Mouse (Mus musculus) MEL (cell line): ENCODE results near the gene Trem3. TPM values are rescaled to one million over a fixed set of nuclear protein-coding genes. Genes with fewer than 3 reads are reported as not detected.

Experiments
- DNase-seq: peaks from one replicate; pipeline ENCODE4 v3.0.0; 2011; ENCODE audit warnings: low read depth, low spot score
- H3K27ac ChIP-seq: 2 replicates; pipeline ENCODE4 v1.5.1; 2012; ENCODE audit warnings: low read depth, mild to moderate bottlenecking, control low read depth, low read length, moderate library complexity; ENCODE audit not compliant: control insufficient read depth
- H3K27me3 ChIP-seq, 2 experiments: fragments of 150-350 bp in 1 of 2; sonication (generic) in 1 of 2; 2 replicates each; pipeline ENCODE4 v1.6.1; 2012; ENCODE audit warnings: low read length in 2 of 2, mild to moderate bottlenecking in 2 of 2, improper control_type of control experiment in 1 of 2, moderate library complexity in 1 of 2; ENCODE audit not compliant: insufficient read depth in 2 of 2, control insufficient read depth in 1 of 2
- H3K36me3 ChIP-seq, 2 experiments: 2 replicates each; pipeline ENCODE4 v1.6.1; 2012 to 2014; ENCODE audit warnings: low read length in 2 of 2, improper control_type of control experiment in 1 of 2, inconsistent platforms in 1 of 2, mild to moderate bottlenecking in 1 of 2; ENCODE audit not compliant: insufficient read depth in 2 of 2, control insufficient read depth in 1 of 2
- H3K4me1 ChIP-seq, 2 experiments: fragments of 150-350 bp in 1 of 2; sonication (generic) in 1 of 2; 2 replicates each; pipeline ENCODE4 v1.6.1; 2012; ENCODE audit warnings: low read length in 2 of 2, improper control_type of control experiment in 1 of 2, mild to moderate bottlenecking in 1 of 2; ENCODE audit not compliant: insufficient read depth in 2 of 2, control insufficient read depth in 1 of 2
- H3K4me3 ChIP-seq, 2 experiments: fragments of 150-350 bp in 1 of 2; sonication (generic) in 1 of 2; 2 replicates each; pipeline ENCODE4 v1.5.1; 2012; ENCODE audit warnings: low read depth in 2 of 2, low read length in 2 of 2, mild to moderate bottlenecking in 2 of 2, moderate library complexity in 2 of 2, control low read depth in 1 of 2, improper control_type of control experiment in 1 of 2; ENCODE audit not compliant: control insufficient read depth in 1 of 2, insufficient read depth in 1 of 2
- H3K79me2 ChIP-seq: 2 replicates; pipeline ENCODE4 v1.6.1; 2012; ENCODE audit warnings: mild to moderate bottlenecking, low read length, moderate library complexity; ENCODE audit not compliant: control insufficient read depth, poor library complexity, insufficient read depth
- H3K9ac ChIP-seq: 2 replicates; pipeline ENCODE4 v1.6.1; 2012; ENCODE audit warnings: low read depth, mild to moderate bottlenecking, control low read depth, low read length, moderate library complexity; ENCODE audit not compliant: control insufficient read depth, poor library complexity, severe bottlenecking
- H3K9me3 ChIP-seq: fragments of 150-350 bp; sonication (generic); replicated peaks from 2 replicates; pipeline ENCODE4 v1.6.1; 2012; ENCODE audit warnings: mild to moderate bottlenecking, low read length, improper control_type of control experiment, moderate library complexity; ENCODE audit not compliant: insufficient read depth
- CHD1 ChIP-seq: IDR thresholded peaks from 2 replicates; pipeline ENCODE4 v1.6.1; 2012; ENCODE audit warnings: low read depth, mild to moderate bottlenecking, inconsistent platforms, low read length, improper control_type of control experiment
- MXI1 ChIP-seq: IDR thresholded peaks from 2 replicates; pipeline ENCODE4 v1.6.1; 2011; ENCODE audit warnings: mild to moderate bottlenecking, low read depth, low read length, improper control_type of control experiment
- SIN3A ChIP-seq: IDR thresholded peaks from 2 replicates; pipeline ENCODE4 v1.6.1; 2012; ENCODE audit warnings: low read length, improper control_type of control experiment, inconsistent platforms
- polyA plus RNA-seq, 2 experiments: library from polyadenylated mRNA; stranded (reverse) in 1 of 2; unstranded in 1 of 2; fragments of >175 nt in 1 of 2; fragments of >200 nt in 1 of 2; gene quantifications; 2 replicates each; pipeline versions ENCODE4 v1.2.1 to v1.2.4; 2012; ENCODE audit warnings: low replicate concordance in 2 of 2, low read depth in 1 of 2; ENCODE audit not compliant: insufficient read length in 2 of 2, insufficient read depth in 1 of 2, missing spikeins in 1 of 2
- total RNA-seq: library from RNA; depleted of rRNA; stranded (reverse); fragments of 300-350 nt; gene quantifications from 2 replicates; pipeline ENCODE4 v1.2.3, GENCODE M21; 2012; rRNA removed

Trem3 gene
- total and polyA plus RNA-seq, 3 experiments: not detected

GRCm38 (mm10) chr17:48301792-48302191 is 54.2 kb downstream of the Trem3 start:
- Histone ChIP-seq H3K9ac (no peak overlapping the region), H3K27ac (no peak overlapping the region), H3K4me1 (peaks cover 7 to 17% of the 10 kb centered on the region in 2 experiments), H3K79me2 (peaks cover 8% of the 10 kb centered on the region), H3K27me3 (no peaks in the 10 kb centered on the region), H3K4me3 (no peak overlapping the region), H3K36me3 (peaks cover 0 to 13% of the 10 kb centered on the region in 2 experiments; a peak in 3 of 4 replicates), H3K9me3 (no peaks in the 10 kb centered on the region)
- TF ChIP-seq CHD1 (no peak), MXI1 (peak; percentile 79), SIN3A (peak; percentile 96)
- DNase-seq: peak; percentile 64

Other genes starting within 250 kb of the Trem3 start
- gene 1700122O11Rik, start 209.5 kb upstream of the Trem3 start, total RNA-seq: not detected in 2 replicates
- gene 1700122O11Rik, start 209.5 kb upstream of the Trem3 start, polyA plus RNA-seq: not detected
- not detected in 2 replicates for gene 1700067P10Rik, start 158.5 kb upstream of the Trem3 start, total RNA-seq
- gene 1700067P10Rik, start 158.5 kb upstream of the Trem3 start, polyA plus RNA-seq: not detected
- not detected in 2 replicates for gene 9830107B12Rik, start 101.5 kb upstream of the Trem3 start, total RNA-seq
- gene 9830107B12Rik, start 101.5 kb upstream of the Trem3 start, polyA plus RNA-seq: not detected
- not detected in 2 replicates for gene A530064D06Rik, start 80.5 kb upstream of the Trem3 start, total RNA-seq
- not detected for gene A530064D06Rik, start 80.5 kb upstream of the Trem3 start, polyA plus RNA-seq
- gene Trem1, start 15.0 kb upstream of the Trem3 start, total RNA-seq: not detected in 2 replicates
- under 1 TPM in 1 of 2 experiments, not detected in 1; 0.06 TPM for gene Trem1, start 15.0 kb upstream of the Trem3 start, polyA plus RNA-seq
- gene Treml4, start 16.5 kb downstream of the Trem3 start, total RNA-seq: 0.35 and 0.56 TPM in 2 replicates
- gene Treml4, start 16.5 kb downstream of the Trem3 start, polyA plus RNA-seq: 1 to 10 TPM in 1 of 2 experiments, not detected in 1; 1.4 TPM
- 21.5 and 27.7 TPM in 2 replicates for gene Treml2, start 51.7 kb downstream of the Trem3 start, total RNA-seq
- gene Treml2, start 51.7 kb downstream of the Trem3 start, polyA plus RNA-seq: 10 to 100 TPM in 1 of 2 experiments, not detected in 1; 52.7 TPM
- 0.13 and 0.19 TPM in 2 replicates for gene B430306N03Rik, start 68.4 kb downstream of the Trem3 start, total RNA-seq
- gene B430306N03Rik, start 68.4 kb downstream of the Trem3 start, polyA plus RNA-seq: under 1 TPM in 1 of 2 experiments, not detected in 1; 0.68 TPM
- gene Trem2, start 98.6 kb downstream of the Trem3 start, total RNA-seq: 0.04 and 0.26 TPM in 2 replicates
- gene Trem2, start 98.6 kb downstream of the Trem3 start, polyA plus RNA-seq: under 1 TPM in 1 of 2 experiments, not detected in 1; 0.26 TPM
- 0.69 and 0.96 TPM in 2 replicates for gene Treml1, start 112.1 kb downstream of the Trem3 start, total RNA-seq
- gene Treml1, start 112.1 kb downstream of the Trem3 start, polyA plus RNA-seq: 1 to 10 TPM in 1 of 2 experiments, not detected in 1; 1.7 TPM
- gene Nfya, start 162.1 kb downstream of the Trem3 start, total RNA-seq: 48.1 and 56.9 TPM in 2 replicates
- 10 to 100 TPM in 1 of 2 experiments, not detected in 1; 97.8 TPM for gene Nfya, start 162.1 kb downstream of the Trem3 start, polyA plus RNA-seq
- 21.2 and 21.5 TPM in 2 replicates for gene Oard1, start 162.2 kb downstream of the Trem3 start, total RNA-seq
- gene Oard1, start 162.2 kb downstream of the Trem3 start, polyA plus RNA-seq: 10 to 100 TPM in 1 of 2 experiments, not detected in 1; 24.4 TPM
- 0.19 and 0.23 TPM in 2 replicates for gene Apobec2, start 185.2 kb downstream of the Trem3 start, total RNA-seq
- gene Apobec2, start 185.2 kb downstream of the Trem3 start, polyA plus RNA-seq: under 1 TPM in 1 of 2 experiments, not detected in 1; 0.42 TPM
- gene Tspo2, start 203.7 kb downstream of the Trem3 start, total RNA-seq: 3.7 and 4.9 TPM in 2 replicates
- gene Tspo2, start 203.7 kb downstream of the Trem3 start, polyA plus RNA-seq: 10 to 100 TPM in 1 of 2 experiments, not detected in 1; 14.6 TPM
- gene Unc5cl, start 207.1 kb downstream of the Trem3 start, total RNA-seq: 3.8 and 4.7 TPM in 2 replicates
- gene Unc5cl, start 207.1 kb downstream of the Trem3 start, polyA plus RNA-seq: 1 to 10 TPM in 1 of 2 experiments, not detected in 1; 7.7 TPM